Comparison of ENCODE assay signal across 8 mouse cellular contexts in the genomic region with DNA sequence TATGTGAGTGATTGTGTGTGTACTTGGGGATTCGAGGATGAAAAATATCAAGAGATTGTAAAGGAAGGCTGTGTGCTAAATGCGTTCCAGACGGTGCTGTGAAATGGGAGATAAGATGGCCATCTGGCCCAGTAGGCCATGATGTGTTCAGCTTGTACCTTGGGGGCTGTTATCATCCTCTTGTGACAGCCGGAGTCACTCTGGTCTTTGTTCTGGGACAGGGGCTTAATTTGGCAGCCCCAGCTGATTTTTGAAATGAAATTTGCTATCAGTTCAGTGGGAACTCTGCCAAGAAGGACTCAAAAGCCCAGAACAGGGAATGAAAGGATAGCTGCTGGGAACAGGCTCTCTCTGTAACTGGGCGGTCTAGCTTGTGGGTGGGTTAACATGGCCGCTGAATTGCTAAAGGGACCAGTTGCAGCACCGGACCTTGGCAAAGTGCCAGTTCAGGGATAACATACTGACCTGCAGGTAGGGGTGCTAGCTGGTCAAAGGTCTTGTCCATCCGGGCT.
A peak's percentile ranks its signal among the peaks of the same experiment; 100 is the strongest.
DNase-seq lines count a peak whose midpoint lies in the region; ATAC-seq and TF ChIP-seq lines count a peak whose summit lies in the region.

No protein-coding gene starts in this region.

- no peaks in the 10 kb centered on the region for H3K27me3 ChIP-seq in embryonic facial prominence, embryonic 14.5 days (replicated peaks; ENCODE audit: control insufficient read depth, insufficient read depth, low read length)
- H3K27me3 ChIP-seq in midbrain, postnatal 0 days (ENCODE audit: insufficient read depth, low read length): no peaks in the 10 kb centered on the region

- no peaks in the 10 kb centered on the region for H3K9me3 ChIP-seq in embryonic facial prominence, embryonic 14.5 days (ENCODE audit: control insufficient read depth, low read length)
- H3K9me3 ChIP-seq in midbrain, postnatal 0 days (ENCODE audit: low read length): no peaks in the 10 kb centered on the region

- WGBS in embryonic facial prominence, embryonic 14.5 days: 24% methylated on average over 8 of the region's 8 CpGs
- 38% methylated on average over 8 of the region's 8 CpGs for WGBS in midbrain, postnatal 0 days

- peaks cover 13% of the 10 kb centered on the region; the same call in 1 of the 2 replicates for H3K36me3 ChIP-seq in embryonic facial prominence, embryonic 14.5 days (ENCODE audit: control insufficient read depth, insufficient read depth, low read length)
- H3K36me3 ChIP-seq in midbrain, postnatal 0 days (ENCODE audit: insufficient read depth, low read length): no peaks in the 10 kb centered on the region

- peaks cover 35% of the 10 kb centered on the region for H3K4me1 ChIP-seq in embryonic facial prominence, embryonic 14.5 days (ENCODE audit: control insufficient read depth, insufficient read depth, low read length)
- peaks cover 4% of the 10 kb centered on the region; the same call in 1 of the 2 replicates for H3K4me1 ChIP-seq in midbrain, postnatal 0 days (ENCODE audit: insufficient read depth, low read length)

- H3K4me2 ChIP-seq in embryonic facial prominence, embryonic 14.5 days (ENCODE audit: low read depth, low read length): no peak overlapping the region
- no peak overlapping the region for H3K4me2 ChIP-seq in midbrain, postnatal 0 days (ENCODE audit: low read depth, low read length, poor library complexity, severe bottlenecking)

- peak; percentile 32; the same call in 1 of the 2 replicates for ATAC-seq in embryonic facial prominence, embryonic 14.5 days (ENCODE audit: low read depth)
- no peak for ATAC-seq in midbrain, postnatal 0 days (ENCODE audit: low FRiP score)

- TF ChIP-seq CTCF in midbrain, postnatal 0 days (IDR thresholded peaks at IDR 0.05): no peak

- H3K4me3 ChIP-seq in embryonic facial prominence, embryonic 14.5 days (ENCODE audit: low read depth, low read length): no peak overlapping the region
- no peak overlapping the region for H3K4me3 ChIP-seq in midbrain, postnatal 0 days (ENCODE audit: low read depth, low read length)

- peak; percentile 48 to 67 for DNase-seq in cerebellum, postnatal 14 days
- DNase-seq in cerebellum, adult 11 months: no peak
- DNase-seq in embryonic facial prominence, embryonic 14.5 days (ENCODE audit: low spot score): peak; percentile 73
- peak; percentile 85 for DNase-seq in heart, postnatal 4 days
- DNase-seq in layer of hippocampus, postnatal 14 days (ENCODE audit: low spot score in 2 of 2): peak; percentile 39 to 47
- peak; percentile 86 for DNase-seq in midbrain, postnatal 0 days (ENCODE audit: low spot score)
- DNase-seq in left cerebral cortex, adult 9 months (ENCODE audit: low spot score in 2 of 2): no peak
- DNase-seq in spleen, adult 18-20 months: no peak

- peak overlapping the region; percentile 71 for H3K27ac ChIP-seq in embryonic facial prominence, embryonic 14.5 days (replicated peaks; ENCODE audit: low read depth, low read length)
- peak overlapping the region; percentile 40 for H3K27ac ChIP-seq in midbrain, postnatal 0 days (ENCODE audit: low read depth, low read length)

- no peak overlapping the region for H3K9ac ChIP-seq in embryonic facial prominence, embryonic 14.5 days (ENCODE audit: low read depth, low read length)
- no peak overlapping the region for H3K9ac ChIP-seq in midbrain, postnatal 0 days (replicated peaks; ENCODE audit: low read length, poor library complexity, severe bottlenecking)

Comparison
In these comparisons a context has a peak if more than half of its experiments do, and no peak if none do; other contexts are left out.
1. DNase-seq: peak in cerebellum, postnatal 14 days (2 of 2), embryonic facial prominence, embryonic 14.5 days (single experiment), heart, postnatal 4 days (single experiment), layer of hippocampus, postnatal 14 days (2 of 2) and midbrain, postnatal 0 days (single experiment); none in cerebellum, adult 11 months (single experiment), left cerebral cortex, adult 9 months (0 of 2) and spleen, adult 18-20 months (0 of 2).